Mouse (Mus musculus): ENCODE results near the gene Nkain4.

The Nkain4 gene

GRCm38 (mm10) chr2:180949947-180950346 lies 4.6 kb downstream of the Nkain4 start:
- no peak for DNase-seq (ENCODE audit: low spot score)

GRCm38 (mm10) chr2:180941869-180942268 lies 12.6 kb downstream of the Nkain4 start:
- DNase-seq (ENCODE audit: low spot score): no peak

GRCm38 (mm10) chr2:180940187-180940586 lies 14.3 kb downstream of the Nkain4 start:
- no peak for DNase-seq (ENCODE audit: low spot score)

- no peak for DNase-seq (ENCODE audit: low spot score)
Observed at GRCm38 (mm10) chr2:180932418-180932817, 22.1 kb downstream of the Nkain4 start.

DNA sequence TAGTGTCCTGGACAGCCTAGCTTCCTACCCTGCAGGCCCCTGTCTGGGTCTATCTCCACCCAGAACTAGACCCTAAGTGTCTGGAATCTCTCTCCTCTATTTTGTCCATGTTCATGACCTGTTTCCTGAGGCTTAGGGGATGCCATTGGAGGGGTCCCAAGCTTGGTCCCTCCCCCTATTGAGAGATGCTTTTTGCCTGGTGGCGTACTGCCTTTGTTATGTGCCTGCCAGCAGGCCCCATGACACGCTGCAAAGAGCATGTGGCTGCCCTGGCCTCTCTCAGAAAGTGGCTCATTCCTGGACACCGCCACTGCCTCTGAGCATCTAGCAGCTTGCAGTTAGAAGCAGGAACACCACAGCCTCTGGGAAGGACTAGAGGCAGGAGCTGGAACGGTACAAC lies 25.8 kb downstream of the Nkain4 start, which contains the start of gene Birc7:
Birc7 (plus strand) TSS at position 301 of the 400 bp plus-strand sequence.
- no peak for DNase-seq (ENCODE audit: low spot score)

DNA sequence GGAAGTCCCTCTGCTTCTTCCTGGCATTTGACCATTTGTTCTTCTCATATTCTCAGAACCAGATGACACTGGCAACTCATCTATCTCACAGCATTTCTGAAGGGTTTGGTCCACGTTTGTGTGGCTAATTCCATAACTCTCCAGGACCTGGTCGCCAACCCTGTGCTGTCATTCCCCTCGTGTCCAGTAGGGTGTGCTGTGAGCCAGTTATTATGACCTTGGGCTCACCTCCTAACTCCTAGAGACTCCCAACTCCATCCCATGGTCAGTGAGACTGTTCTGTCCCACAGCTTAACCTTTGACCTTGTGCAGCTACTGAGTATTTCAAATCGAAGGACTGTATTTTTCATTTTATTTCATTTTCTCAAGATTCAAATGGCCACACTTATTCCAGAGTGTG lies 29.3 kb downstream of the Nkain4 start:
- peak; percentile 37 for DNase-seq (ENCODE audit: low spot score)

GRCm38 (mm10) chr2:180922739-180923138 lies 31.8 kb downstream of the Nkain4 start:
- DNase-seq (ENCODE audit: low spot score): no peak

DNA sequence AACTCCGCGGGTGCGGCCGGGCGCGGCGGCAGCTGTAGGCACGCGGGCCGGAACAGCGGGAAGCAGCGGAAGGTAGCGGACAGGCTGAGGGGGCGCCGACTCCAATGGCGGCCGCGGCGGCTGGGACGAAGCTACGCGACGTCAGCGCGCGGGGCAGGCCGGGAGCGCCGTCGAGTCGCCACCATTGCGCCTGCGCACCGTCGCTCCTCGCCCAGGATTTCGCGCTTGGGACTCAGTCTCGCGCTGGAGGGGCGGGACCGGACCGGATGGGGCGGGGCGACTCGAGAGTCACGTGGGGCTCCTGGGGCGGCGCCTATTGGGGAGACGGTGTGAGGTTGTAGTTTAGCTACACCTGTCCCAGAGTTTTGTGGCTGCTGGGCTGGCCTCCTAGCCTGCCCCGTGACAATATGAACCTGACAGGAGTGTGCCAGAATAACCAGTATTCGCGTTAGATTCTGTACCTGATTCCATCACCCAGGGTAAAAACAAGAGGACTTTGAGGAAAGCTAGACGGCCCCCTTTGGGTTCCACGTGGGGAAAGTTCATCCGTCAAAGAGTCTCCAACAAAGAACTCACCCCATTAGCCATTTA lies 33.6 kb downstream of the Nkain4 start, which contains the start of gene Ythdf1:
Ythdf1 (minus strand) TSS at position 140 of the 591 bp plus-strand sequence.
- peak; percentile 93 for DNase-seq (ENCODE audit: low spot score)

- peak; percentile 16 for DNase-seq (ENCODE audit: low spot score)
Observed at GRCm38 (mm10) chr2:180919913-180920809, 34.3 kb downstream of the Nkain4 start.

DNA sequence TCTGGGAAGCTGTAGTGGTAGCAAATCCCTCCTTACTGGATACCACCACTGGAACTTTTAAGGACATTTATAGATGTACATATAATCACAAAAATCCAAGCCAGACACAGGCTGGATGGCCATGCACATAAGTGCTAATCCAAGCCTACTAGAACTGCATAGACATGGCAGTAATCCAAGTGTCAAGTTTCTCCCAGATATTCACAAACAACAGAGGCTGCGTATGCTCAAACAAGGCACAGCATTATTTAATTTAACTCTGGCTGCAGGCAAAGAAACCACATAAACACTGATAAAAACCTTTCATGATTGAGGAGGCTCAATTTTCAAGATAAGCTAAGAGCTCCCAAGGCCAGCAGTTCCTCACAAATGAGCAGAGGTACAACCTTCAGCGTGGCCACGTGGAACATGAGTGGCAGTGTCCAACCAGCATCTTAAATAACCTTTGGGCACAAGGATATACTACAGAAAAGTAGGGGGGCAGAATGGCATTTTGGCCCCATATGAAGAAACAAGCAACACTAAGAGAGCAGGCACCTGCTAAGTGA lies 38.5 kb downstream of the Nkain4 start:
- DNase-seq (ENCODE audit: low spot score): peak; percentile 26

DNA sequence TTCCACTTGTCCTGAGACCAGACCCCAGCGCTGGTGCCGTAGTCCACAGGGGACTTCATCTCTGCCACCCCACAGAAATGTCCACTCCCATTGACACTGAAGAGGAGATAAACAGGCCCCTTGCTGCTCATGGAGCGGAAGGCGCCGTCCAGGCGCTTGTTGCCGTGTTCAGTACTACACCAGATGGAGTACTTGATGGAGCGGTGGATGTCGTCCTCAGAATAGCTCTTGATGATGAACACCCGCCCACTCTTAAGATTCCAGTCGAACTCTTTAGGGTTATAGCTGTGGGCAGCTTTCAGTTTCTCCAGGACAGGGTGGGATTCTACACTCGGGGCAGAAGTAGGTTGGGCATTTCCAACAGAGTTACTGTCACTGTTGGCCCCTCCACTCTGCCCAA lies 43.6 kb downstream of the Nkain4 start:
- DNase-seq (ENCODE audit: low spot score): no peak

DNA sequence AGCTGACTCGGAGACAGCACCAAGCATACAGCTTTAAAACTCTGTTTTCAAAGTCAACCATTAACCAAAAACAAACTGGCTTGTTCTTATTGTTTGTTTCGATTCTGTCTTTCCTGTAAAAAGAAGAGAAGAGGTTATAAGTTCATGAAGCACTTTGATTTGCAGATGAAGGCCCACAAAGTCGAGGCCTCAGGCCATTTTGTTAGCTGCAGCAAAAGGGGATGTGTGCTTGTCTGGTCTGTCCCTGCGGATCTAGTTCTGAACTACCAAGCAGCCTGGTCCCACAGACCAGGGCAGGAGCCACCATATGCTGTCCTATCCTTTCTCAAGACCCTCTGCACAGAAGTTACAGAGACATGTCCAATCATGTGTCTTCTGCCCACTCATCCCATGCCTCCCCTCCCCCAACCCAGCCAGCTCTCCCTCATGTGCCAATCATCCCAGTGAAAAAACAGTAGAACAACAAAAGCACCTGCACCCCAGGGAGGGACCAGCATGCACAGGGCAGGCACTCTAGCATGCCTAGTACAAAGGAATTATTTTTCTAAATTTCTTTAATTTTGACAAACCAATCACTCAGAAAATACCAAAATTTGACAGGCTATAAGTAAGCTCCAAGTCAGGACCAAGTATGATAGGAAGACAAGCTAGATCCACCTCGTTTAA lies 48.8 kb downstream of the Nkain4 start:
- no peak for DNase-seq (ENCODE audit: low spot score)

DNA sequence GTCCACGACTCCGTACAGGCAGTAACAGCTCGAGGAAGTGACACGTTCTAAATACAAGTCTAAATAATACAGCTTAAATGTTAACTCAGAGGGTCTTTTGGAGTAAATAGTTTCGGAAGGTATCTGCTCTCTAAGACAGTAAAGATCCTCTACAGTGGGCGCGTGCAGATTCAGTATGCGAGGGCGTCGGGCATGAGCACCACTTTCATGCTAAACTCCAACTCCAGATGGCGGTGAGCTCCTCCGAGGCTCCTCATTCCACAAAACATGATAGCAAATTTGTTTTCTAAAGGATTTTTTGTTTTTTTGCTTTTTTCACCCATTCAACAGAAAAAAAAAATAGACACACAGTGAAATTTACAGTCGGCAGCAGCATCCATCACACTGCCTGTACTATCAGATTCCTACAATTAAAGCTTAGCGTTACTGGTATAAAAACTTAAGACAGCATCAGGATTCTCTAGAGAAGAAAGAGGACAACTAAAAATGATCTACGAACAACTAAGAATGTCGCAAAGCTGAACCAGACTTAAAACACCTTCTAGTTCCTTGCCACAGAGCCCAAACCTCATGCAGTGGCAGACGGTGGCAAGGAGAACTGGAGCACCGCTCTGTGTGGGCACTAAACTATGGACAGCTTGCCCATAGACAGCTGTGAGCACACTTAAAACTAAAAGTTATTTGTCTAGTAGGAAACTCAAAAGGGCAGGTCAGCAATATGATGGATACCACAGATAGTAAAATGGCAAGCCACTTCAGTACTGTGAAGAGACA lies 49.9 kb downstream of the Nkain4 start:
- DNase-seq (ENCODE audit: low spot score): no peak

- DNase-seq (ENCODE audit: low spot score): no peak
Observed at GRCm38 (mm10) chr2:180902086-180902485, 52.4 kb downstream of the Nkain4 start.

- no peak for DNase-seq (ENCODE audit: low spot score)
Observed at GRCm38 (mm10) chr2:180897857-180898256, 56.6 kb downstream of the Nkain4 start.

GRCm38 (mm10) chr2:180896819-180897625 lies 57.5 kb downstream of the Nkain4 start:
- no peak for DNase-seq (ENCODE audit: low spot score)

- DNase-seq (ENCODE audit: low spot score): no peak
Observed at GRCm38 (mm10) chr2:180895837-180896525, 58.5 kb downstream of the Nkain4 start.

DNA sequence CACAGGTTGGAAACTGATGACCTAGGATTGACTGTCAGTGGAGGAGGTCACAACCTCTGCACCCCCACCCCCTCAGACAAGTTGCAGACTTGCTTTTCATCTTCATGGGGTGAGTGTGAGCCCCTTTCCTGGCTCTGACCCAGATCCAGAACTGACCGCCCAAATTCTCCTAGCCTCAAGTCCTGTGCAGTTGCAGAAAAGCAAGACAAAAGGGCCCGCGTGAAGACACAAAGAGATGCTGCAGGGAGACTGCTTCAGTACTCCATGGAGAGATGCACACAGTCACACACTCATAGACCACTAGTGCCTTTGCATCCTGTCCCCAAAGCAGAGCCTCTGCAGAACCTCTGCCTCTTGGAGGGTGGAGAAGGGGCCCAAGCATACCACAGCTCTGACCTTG lies 59.2 kb downstream of the Nkain4 start:
- DNase-seq (ENCODE audit: low spot score): no peak

DNA sequence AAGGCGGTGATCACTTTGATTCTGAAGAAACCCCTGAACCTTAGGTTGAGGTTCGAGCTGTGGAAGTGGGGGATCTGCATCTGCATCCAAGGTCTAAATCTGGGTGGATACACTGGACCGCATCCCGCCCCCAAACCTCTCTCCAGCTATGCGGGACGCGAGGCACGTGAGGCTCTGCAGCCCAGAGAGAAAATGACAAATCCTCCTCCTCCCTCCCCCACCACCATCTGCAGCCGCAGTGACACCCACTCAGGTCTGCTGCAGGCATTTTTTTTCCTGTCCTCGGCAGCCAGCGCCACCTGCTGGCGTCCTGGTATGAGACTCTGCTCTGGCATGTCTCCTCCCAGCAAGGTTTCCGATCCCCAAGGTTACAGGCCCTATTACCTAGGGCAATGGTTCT lies 59.8 kb downstream of the Nkain4 start:
- DNase-seq (ENCODE audit: low spot score): no peak

DNA sequence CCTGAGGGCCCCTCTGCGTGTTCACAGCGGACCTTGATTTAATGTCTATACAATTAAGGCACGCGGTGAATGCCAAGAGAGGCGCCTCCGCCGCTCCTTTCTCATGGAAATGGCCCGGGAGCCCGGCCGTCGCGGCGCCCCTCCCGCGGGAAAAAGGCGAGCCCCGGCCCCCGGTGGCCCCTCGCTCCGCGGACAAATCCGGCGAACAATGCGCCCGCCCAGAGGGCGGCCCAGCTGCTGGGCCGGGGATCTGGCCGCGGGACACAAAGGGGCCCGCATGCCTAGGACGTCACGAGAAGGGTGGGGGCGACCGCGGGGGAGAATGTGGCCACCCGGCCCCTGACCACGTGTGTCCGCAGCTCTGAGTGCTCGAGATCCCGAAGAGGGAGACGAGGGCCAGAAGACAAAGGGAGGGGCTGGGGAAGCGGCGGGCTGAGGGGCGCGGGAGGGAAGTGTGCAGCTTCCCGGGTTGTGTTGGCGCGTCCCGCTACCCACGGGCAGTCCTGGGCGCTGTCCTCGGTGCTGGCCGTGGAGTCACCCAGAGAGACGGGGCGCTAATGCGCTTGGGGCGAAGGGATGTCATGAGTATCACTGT lies 60.4 kb downstream of the Nkain4 start:
- no peak for DNase-seq (ENCODE audit: low spot score)
